Mouse (Mus musculus) testis, adult 2 months (tissue): Measurements from ENCODE around the gene Numa1.

Source experiments
- CTCF ChIP-seq: fragments of 200-500 bp; IDR thresholded peaks from 2 replicates; pipeline ENCODE4 v1.5.1; 2012; ENCODE audit warnings: low read depth, mild to moderate bottlenecking, inconsistent platforms, low read length, moderate library complexity; ENCODE audit not compliant: control insufficient read depth, insufficient read depth, insufficient replicate concordance
- POLR2A ChIP-seq: fragments of 200-500 bp; IDR thresholded peaks from 2 replicates; pipeline ENCODE4 v1.6.1; 2012; ENCODE audit warnings: low read depth, mild to moderate bottlenecking, inconsistent platforms, low read length, moderate library complexity; ENCODE audit not compliant: control insufficient read depth

GRCm38 (mm10) chr7:101911982-101912381 is 21.9 kb upstream of the Numa1 start:
- TF ChIP-seq CTCF (no peak), POLR2A (no peak)
